Mouse (Mus musculus): ENCODE measurements around the gene 1700001O22Rik. TPM values are rescaled to one million over a fixed set of nuclear protein-coding genes. Genes with fewer than 3 reads are reported as not detected.

1700001O22Rik gene
- polyA plus RNA-seq, 1 experiment from 2014 or later, result 1.8 TPM

GRCm38 (mm10) chr2:30759088-30759374 is 44.4 kb downstream of the 1700001O22Rik start:
- WGBS, result 48% methylated on average over 4 of the region's 4 CpGs
- no peak overlapping the region for H3K4me2 ChIP-seq

GRCm38 (mm10) chr2:30758341-30759087 is 44.9 kb downstream of the 1700001O22Rik start:
- H3K27ac ChIP-seq (replicated peaks), result peak overlapping the region; percentile 67
- H3K4me1 ChIP-seq (replicated peaks), result peaks cover 25% of the 10 kb centered on the region
- no peaks in the 10 kb centered on the region for H3K9me3 ChIP-seq
- H3K4me3 ChIP-seq, result no peak overlapping the region
- no peak overlapping the region for H3K9ac ChIP-seq
- WGBS, result 5% methylated on average over 17 of the region's 17 CpGs
- ATAC-seq (ENCODE audit: low FRiP score, low read depth), result peak; percentile 87
- H3K4me2 ChIP-seq, result peak overlapping the region; percentile 14
- no peaks in the 10 kb centered on the region for H3K27me3 ChIP-seq
- no peaks in the 10 kb centered on the region for H3K36me3 ChIP-seq

More at GRCm38 (mm10) chr2:30759088-30759374, 44.4 kb downstream of the 1700001O22Rik start:
- Histone ChIP-seq H3K36me3 (no peaks in the 10 kb centered on the region), H3K27me3 (no peaks in the 10 kb centered on the region), H3K4me1 (replicated peaks) (peaks cover 25% of the 10 kb centered on the region), H3K4me3 (no peak overlapping the region), H3K9me3 (no peaks in the 10 kb centered on the region), H3K9ac (no peak overlapping the region), H3K27ac (replicated peaks) (peak overlapping the region; percentile 67)
- no peak for ATAC-seq (ENCODE audit: low FRiP score, low read depth)

GRCm38 (mm10) chr2:30756962-30757715 is 46.3 kb downstream of the 1700001O22Rik start:
- no peaks in the 10 kb centered on the region for H3K36me3 ChIP-seq
- no peak overlapping the region for H3K9ac ChIP-seq
- no peaks in the 10 kb centered on the region for H3K27me3 ChIP-seq
- 88% methylated on average over 10 of the region's 10 CpGs for WGBS
- H3K4me2 ChIP-seq, result no peak overlapping the region
- peaks cover 29% of the 10 kb centered on the region for H3K4me1 ChIP-seq (replicated peaks)
- H3K9me3 ChIP-seq, result no peaks in the 10 kb centered on the region
- ATAC-seq (ENCODE audit: low FRiP score, low read depth), result no peak
- H3K4me3 ChIP-seq, result no peak overlapping the region
- H3K27ac ChIP-seq (replicated peaks), result no peak overlapping the region

- ATAC-seq (ENCODE audit: low FRiP score, low read depth), result no peak
- H3K27ac ChIP-seq (replicated peaks), result no peak overlapping the region
- no peak overlapping the region for H3K4me3 ChIP-seq
- peaks cover 29% of the 10 kb centered on the region for H3K4me1 ChIP-seq (replicated peaks)
- H3K9me3 ChIP-seq, result no peaks in the 10 kb centered on the region
- H3K4me2 ChIP-seq, result no peak overlapping the region
- 99% methylated on average over 6 of the region's 6 CpGs for WGBS
- no peak overlapping the region for H3K9ac ChIP-seq
- no peaks in the 10 kb centered on the region for H3K27me3 ChIP-seq
- no peaks in the 10 kb centered on the region for H3K36me3 ChIP-seq
Observed at GRCm38 (mm10) chr2:30755985-30756765, 47.3 kb downstream of the 1700001O22Rik start.

- no peaks in the 10 kb centered on the region for H3K27me3 ChIP-seq
- no peak for ATAC-seq (ENCODE audit: low FRiP score, low read depth)
- no peak overlapping the region for H3K27ac ChIP-seq (replicated peaks)
- peaks cover 22% of the 10 kb centered on the region for H3K4me1 ChIP-seq (replicated peaks)
- no peaks in the 10 kb centered on the region for H3K36me3 ChIP-seq
- no peak overlapping the region for H3K9ac ChIP-seq
- H3K4me2 ChIP-seq, result no peak overlapping the region
- no peak overlapping the region for H3K4me3 ChIP-seq
- H3K9me3 ChIP-seq, result no peaks in the 10 kb centered on the region
- 92% methylated on average over 3 of the region's 3 CpGs for WGBS
Observed at GRCm38 (mm10) chr2:30754831-30755230, 48.6 kb downstream of the 1700001O22Rik start.

- Histone ChIP-seq H3K4me2 (no peak overlapping the region), H3K27me3 (no peaks in the 10 kb centered on the region), H3K4me1 (replicated peaks) (peaks cover 11% of the 10 kb centered on the region), H3K27ac (replicated peaks) (no peak overlapping the region), H3K9me3 (no peaks in the 10 kb centered on the region), H3K9ac (no peak overlapping the region), H3K36me3 (no peaks in the 10 kb centered on the region), H3K4me3 (no peak overlapping the region)
- 21% methylated on average over 18 of the region's 18 CpGs for WGBS
- ATAC-seq (ENCODE audit: low FRiP score, low read depth), result no peak
Observed at GRCm38 (mm10) chr2:30753219-30753618, 50.2 kb downstream of the 1700001O22Rik start.

GRCm38 (mm10) chr2:30752471-30752870 is 51.0 kb downstream of the 1700001O22Rik start:
- Histone ChIP-seq H3K4me2 (no peak overlapping the region), H3K27me3 (no peaks in the 10 kb centered on the region), H3K9me3 (no peaks in the 10 kb centered on the region), H3K27ac (replicated peaks) (no peak overlapping the region), H3K4me1 (replicated peaks) (peaks cover 8% of the 10 kb centered on the region), H3K9ac (no peak overlapping the region), H3K36me3 (no peaks in the 10 kb centered on the region), H3K4me3 (no peak overlapping the region)
- 97% methylated on average over 5 of the region's 5 CpGs for WGBS
- no peak for ATAC-seq (ENCODE audit: low FRiP score, low read depth)

GRCm38 (mm10) chr2:30750025-30750424 is 53.4 kb downstream of the 1700001O22Rik start:
- Histone ChIP-seq H3K27me3 (no peaks in the 10 kb centered on the region), H3K4me1 (replicated peaks) (peaks cover 8% of the 10 kb centered on the region), H3K4me3 (no peak overlapping the region), H3K9ac (no peak overlapping the region), H3K9me3 (no peaks in the 10 kb centered on the region), H3K36me3 (no peaks in the 10 kb centered on the region), H3K4me2 (no peak overlapping the region), H3K27ac (replicated peaks) (peak overlapping the region; percentile 58)
- 28% methylated on average over 5 of the region's 5 CpGs for WGBS
- ATAC-seq (ENCODE audit: low FRiP score, low read depth), result no peak

GRCm38 (mm10) chr2:30747602-30748162 is 55.8 kb downstream of the 1700001O22Rik start:
- no peak overlapping the region for H3K4me3 ChIP-seq
- no peak overlapping the region for H3K4me2 ChIP-seq
- no peak overlapping the region for H3K27ac ChIP-seq (replicated peaks)
- no peak for ATAC-seq (ENCODE audit: low FRiP score, low read depth)
- 76% methylated on average over 4 of the region's 4 CpGs for WGBS
- H3K27me3 ChIP-seq, result no peaks in the 10 kb centered on the region
- H3K4me1 ChIP-seq (replicated peaks), result peaks cover 24% of the 10 kb centered on the region
- H3K36me3 ChIP-seq, result no peaks in the 10 kb centered on the region
- H3K9ac ChIP-seq, result no peak overlapping the region
- no peaks in the 10 kb centered on the region for H3K9me3 ChIP-seq
